Mouse (Mus musculus): Measurements from ENCODE around the gene Epsti1. TPM values are rescaled to one million over a fixed set of nuclear protein-coding genes. Genes with fewer than 3 reads are reported as not detected.

The Epsti1 gene
- polyA plus RNA-seq, 1 experiment = 0.08 TPM

- H3K36me3 ChIP-seq (ENCODE audit: control insufficient read depth) = no peaks in the 10 kb centered on the region
- H3K4me1 ChIP-seq (ENCODE audit: control insufficient read depth) = no peaks in the 10 kb centered on the region
- TF ChIP-seq TAL1 (IDR thresholded peaks at IDR 0.05; ENCODE audit: low read length) (no peak), GATA1 (IDR thresholded peaks at IDR 0.05; ENCODE audit: low read length) (no peak)
- no peak overlapping the region for H3K4me3 ChIP-seq (replicated peaks)
- no peaks in the 10 kb centered on the region for H3K9me3 ChIP-seq (ENCODE audit: control insufficient read depth, low read length)
- no peaks in the 10 kb centered on the region for H3K27me3 ChIP-seq (ENCODE audit: control insufficient read depth)
These were observed 59.5 kb downstream of the Epsti1 start for GRCm38 (mm10) chr14:77963525-77963924.

- Histone ChIP-seq H3K4me1 (ENCODE audit: control insufficient read depth) (no peaks in the 10 kb centered on the region), H3K4me3 (replicated peaks) (no peak overlapping the region), H3K36me3 (ENCODE audit: control insufficient read depth) (no peaks in the 10 kb centered on the region), H3K27me3 (ENCODE audit: control insufficient read depth) (no peaks in the 10 kb centered on the region), H3K9me3 (ENCODE audit: control insufficient read depth, low read length) (peaks cover 2% of the 10 kb centered on the region; the same call in 1 of the 2 replicates)
- TF ChIP-seq TAL1 (IDR thresholded peaks at IDR 0.05; ENCODE audit: low read length) (no peak), GATA1 (IDR thresholded peaks at IDR 0.05; ENCODE audit: low read length) (no peak)
These were observed 67.3 kb downstream of the Epsti1 start for GRCm38 (mm10) chr14:77971355-77971754.

GRCm38 (mm10) chr14:77974221-77974620, 70.2 kb downstream of the Epsti1 start:
- Histone ChIP-seq H3K27me3 (ENCODE audit: control insufficient read depth) (no peaks in the 10 kb centered on the region), H3K4me1 (ENCODE audit: control insufficient read depth) (no peaks in the 10 kb centered on the region), H3K36me3 (ENCODE audit: control insufficient read depth) (no peaks in the 10 kb centered on the region), H3K9me3 (ENCODE audit: control insufficient read depth, low read length) (peaks cover 2% of the 10 kb centered on the region; the same call in 1 of the 2 replicates), H3K4me3 (replicated peaks) (no peak overlapping the region)
- TF ChIP-seq GATA1 (IDR thresholded peaks at IDR 0.05; ENCODE audit: low read length) (no peak), TAL1 (IDR thresholded peaks at IDR 0.05; ENCODE audit: low read length) (no peak)

GRCm38 (mm10) chr14:77975702-77976101, 71.7 kb downstream of the Epsti1 start:
- Histone ChIP-seq H3K27me3 (ENCODE audit: control insufficient read depth) (no peaks in the 10 kb centered on the region), H3K36me3 (ENCODE audit: control insufficient read depth) (no peaks in the 10 kb centered on the region), H3K4me3 (replicated peaks) (no peak overlapping the region), H3K9me3 (ENCODE audit: control insufficient read depth, low read length) (peaks cover 2% of the 10 kb centered on the region; the same call in 1 of the 2 replicates), H3K4me1 (ENCODE audit: control insufficient read depth) (no peaks in the 10 kb centered on the region)
- TF ChIP-seq TAL1 (IDR thresholded peaks at IDR 0.05; ENCODE audit: low read length) (no peak), GATA1 (IDR thresholded peaks at IDR 0.05; ENCODE audit: low read length) (no peak)

- H3K9me3 ChIP-seq (ENCODE audit: control insufficient read depth, low read length) = no peaks in the 10 kb centered on the region; the same call in 1 of the 2 replicates
- TF ChIP-seq TAL1 (IDR thresholded peaks at IDR 0.05; ENCODE audit: low read length) = no peak
- no peak for TF ChIP-seq GATA1 (IDR thresholded peaks at IDR 0.05; ENCODE audit: low read length)
- H3K27me3 ChIP-seq (ENCODE audit: control insufficient read depth) = no peaks in the 10 kb centered on the region
- H3K4me1 ChIP-seq (ENCODE audit: control insufficient read depth) = no peaks in the 10 kb centered on the region
- no peak overlapping the region for H3K4me3 ChIP-seq (replicated peaks)
- H3K36me3 ChIP-seq (ENCODE audit: control insufficient read depth) = no peaks in the 10 kb centered on the region
These were observed 77.5 kb downstream of the Epsti1 start for GRCm38 (mm10) chr14:77981516-77981915.

- no peaks in the 10 kb centered on the region; the same call in 1 of the 2 replicates for H3K9me3 ChIP-seq (ENCODE audit: control insufficient read depth, low read length)
- TF ChIP-seq TAL1 (IDR thresholded peaks at IDR 0.05; ENCODE audit: low read length) = no peak
- TF ChIP-seq GATA1 (IDR thresholded peaks at IDR 0.05; ENCODE audit: low read length) = no peak
- H3K36me3 ChIP-seq (ENCODE audit: control insufficient read depth) = no peaks in the 10 kb centered on the region
- no peak overlapping the region for H3K4me3 ChIP-seq (replicated peaks)
- H3K27me3 ChIP-seq (ENCODE audit: control insufficient read depth) = no peaks in the 10 kb centered on the region
- no peaks in the 10 kb centered on the region for H3K4me1 ChIP-seq (ENCODE audit: control insufficient read depth)
These were observed 93.7 kb downstream of the Epsti1 start for GRCm38 (mm10) chr14:77997731-77998130.

- H3K27me3 ChIP-seq (ENCODE audit: control insufficient read depth) = no peaks in the 10 kb centered on the region
- H3K36me3 ChIP-seq (ENCODE audit: control insufficient read depth) = no peaks in the 10 kb centered on the region
- TF ChIP-seq GATA1 (IDR thresholded peaks at IDR 0.05; ENCODE audit: low read length) (no peak), TAL1 (IDR thresholded peaks at IDR 0.05; ENCODE audit: low read length) (no peak)
These were observed 100.4 kb downstream of the Epsti1 start for GRCm38 (mm10) chr14:78004486-78004885.

GRCm38 (mm10) chr14:78008019-78008418, 104.0 kb downstream of the Epsti1 start:
- Histone ChIP-seq H3K4me3 (replicated peaks) (no peak overlapping the region), H3K4me1 (ENCODE audit: control insufficient read depth) (no peaks in the 10 kb centered on the region), H3K27me3 (ENCODE audit: control insufficient read depth) (no peaks in the 10 kb centered on the region), H3K36me3 (ENCODE audit: control insufficient read depth) (no peaks in the 10 kb centered on the region), H3K9me3 (ENCODE audit: control insufficient read depth, low read length) (peaks cover under 1% of the 10 kb centered on the region)
- TF ChIP-seq GATA1 (IDR thresholded peaks at IDR 0.05; ENCODE audit: low read length) (no peak), TAL1 (IDR thresholded peaks at IDR 0.05; ENCODE audit: low read length) (no peak)

More at GRCm38 (mm10) chr14:78004486-78004885, 100.4 kb downstream of the Epsti1 start:
- Histone ChIP-seq H3K4me1 (ENCODE audit: control insufficient read depth) (no peaks in the 10 kb centered on the region), H3K9me3 (ENCODE audit: control insufficient read depth, low read length) (peaks cover 2% of the 10 kb centered on the region), H3K4me3 (replicated peaks) (no peak overlapping the region)

GRCm38 (mm10) chr14:78011808-78012207, 107.8 kb downstream of the Epsti1 start:
- Histone ChIP-seq H3K36me3 (ENCODE audit: control insufficient read depth) (no peaks in the 10 kb centered on the region), H3K4me1 (ENCODE audit: control insufficient read depth) (no peaks in the 10 kb centered on the region)
- TF ChIP-seq GATA1 (IDR thresholded peaks at IDR 0.05; ENCODE audit: low read length) (no peak), TAL1 (IDR thresholded peaks at IDR 0.05; ENCODE audit: low read length) (no peak)

More at GRCm38 (mm10) chr14:78011808-78012207, 107.8 kb downstream of the Epsti1 start:
- Histone ChIP-seq H3K27me3 (ENCODE audit: control insufficient read depth) (no peaks in the 10 kb centered on the region), H3K9me3 (ENCODE audit: control insufficient read depth, low read length) (no peaks in the 10 kb centered on the region; the same call in 1 of the 2 replicates), H3K4me3 (replicated peaks) (no peak overlapping the region)

Measured in erythroblast, embryonic 14.5 days (primary cell).